Mouse (Mus musculus) myocyte (in vitro differentiated cells): Measurements from ENCODE around the gene Mybpc3.

ENCODE experiments used
- MAX ChIP-seq: IDR thresholded peaks from one replicate; pipeline ENCODE4 v1.6.1; 2011; ENCODE audit warnings: low read depth, mild to moderate bottlenecking, control low read depth
- TCF12 ChIP-seq: IDR thresholded peaks from one replicate; pipeline ENCODE4 v1.6.1; 2011; ENCODE audit warnings: mild to moderate bottlenecking, control low read depth; ENCODE audit not compliant: poor library complexity, insufficient read depth, severe bottlenecking
- USF1 ChIP-seq: IDR thresholded peaks from one replicate; pipeline ENCODE4 v1.6.1; 2011; ENCODE audit warnings: low read depth, mild to moderate bottlenecking, control low read depth, moderate library complexity

GRCm38 (mm10) chr2:91083366-91083940, 34.5 kb upstream of the Mybpc3 start:
- TF ChIP-seq MAX (no peak), TCF12 (no peak), USF1 (no peak)
